Mouse (Mus musculus) stomach, embryonic 16.5 days (tissue): ENCODE data around the gene Gm266. TPM values are rescaled to one million over a fixed set of nuclear protein-coding genes. Genes with fewer than 3 reads are reported as not detected.

Source experiments
- ATAC-seq: fragments of 200-750 bp; cut with Nextera tagmentation; 2 replicates; pipeline ENCODE4 v1.8.0; 2017; ENCODE audit warnings: moderate number of reproducible peaks, moderate TSS enrichment; ENCODE audit not compliant: insufficient read depth, low FRiP score
- H3K27ac ChIP-seq: fragments of 300-500 bp; sonication (generic); 2 replicates; pipeline ENCODE4 v1.5.1; 2014; ENCODE audit warnings: low read length
- H3K27me3 ChIP-seq: fragments of 300-500 bp; sonication (generic); 2 replicates; pipeline ENCODE4 v1.6.1; 2014; ENCODE audit warnings: low read length, control low read depth, mixed read lengths; ENCODE audit not compliant: control insufficient read depth, insufficient read depth
- H3K36me3 ChIP-seq: fragments of 300-500 bp; sonication (generic); 2 replicates; pipeline ENCODE4 v1.6.1; 2014; ENCODE audit warnings: low read length; ENCODE audit not compliant: control insufficient read depth, insufficient read depth
- H3K4me1 ChIP-seq: fragments of 300-500 bp; sonication (generic); 2 replicates; pipeline ENCODE4 v1.6.1; 2014; ENCODE audit warnings: low read length, control low read depth, mixed read lengths; ENCODE audit not compliant: control insufficient read depth, insufficient read depth
- H3K4me2 ChIP-seq: fragments of 300-500 bp; sonication (generic); 2 replicates; pipeline ENCODE4 v1.6.1; 2014; ENCODE audit warnings: low read depth, low read length, mixed read lengths
- H3K4me3 ChIP-seq: fragments of 300-500 bp; sonication (generic); replicated peaks from 2 replicates; pipeline ENCODE4 v1.5.1; 2014; ENCODE audit warnings: mild to moderate bottlenecking, low read length
- H3K9ac ChIP-seq: fragments of 300-500 bp; sonication (generic); 2 replicates; pipeline ENCODE4 v1.6.1; 2014; ENCODE audit warnings: low read length
- H3K9me3 ChIP-seq: fragments of 300-500 bp; sonication (generic); replicated peaks from 2 replicates; pipeline ENCODE4 v1.6.1; 2016; ENCODE audit warnings: low read length, control low read depth; ENCODE audit not compliant: control insufficient read depth
- WGBS: fragments of 180-500 bp; shearing (Covaris S2); extraction: QIAGEN DNeasy Blood & Tissue Kit; methylation state at CpG from one replicate; pipeline ENCODE4 v1.1.7; 2014; 5-methylcytosine and 5-hydroxymethylcytosine counted together
- polyA plus RNA-seq: library from polyadenylated mRNA; unstranded; fragments of >200 nt; fragmentation: Nextera tagmentation; extraction: Ambion mirVana; gene quantifications from 2 replicates; pipeline ENCODE4 v1.2.1, GENCODE M21; 2015

Gene Gm266
- polyA plus RNA-seq, 1 experiment from 2014 or later = 15.2 TPM

GRCm38 (mm10) chr12:111454021-111454420, 31.6 kb downstream of the Gm266 start:
- H3K9ac ChIP-seq = no peak overlapping the region
- 35% methylated on average over 4 of the region's 4 CpGs for WGBS
- H3K4me2 ChIP-seq = no peak overlapping the region
- peaks cover 28% of the 10 kb centered on the region for H3K4me1 ChIP-seq
- H3K4me3 ChIP-seq = no peak overlapping the region
- H3K36me3 ChIP-seq = no peaks in the 10 kb centered on the region
- no peaks in the 10 kb centered on the region for H3K9me3 ChIP-seq
- no peak for ATAC-seq
- H3K27me3 ChIP-seq = peaks cover 4% of the 10 kb centered on the region
- no peak overlapping the region for H3K27ac ChIP-seq

DNA sequence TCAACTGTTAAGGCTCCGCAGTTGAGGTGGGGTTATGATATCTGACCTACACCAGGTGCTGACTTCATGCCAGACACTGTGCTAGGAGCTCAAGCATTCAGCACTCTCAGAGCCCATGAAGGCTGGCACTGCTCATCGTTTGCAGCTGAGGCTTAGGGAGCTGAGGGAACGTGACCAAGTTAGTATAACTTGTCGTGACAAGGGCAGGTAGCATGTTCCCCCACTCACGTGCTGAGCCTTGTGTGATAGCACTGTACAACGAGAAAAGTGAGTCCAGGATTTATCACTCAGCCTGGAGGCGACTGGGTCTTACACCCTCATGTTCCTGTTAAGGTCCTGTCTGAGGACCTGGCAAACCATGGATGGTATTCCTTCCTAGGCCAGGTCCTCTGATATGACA, 34.1 kb downstream of the Gm266 start:
- Histone ChIP-seq H3K36me3 (no peaks in the 10 kb centered on the region), H3K4me3 (no peak overlapping the region), H3K9ac (no peak overlapping the region), H3K27ac (no peak overlapping the region), H3K4me2 (no peak overlapping the region), H3K27me3 (peaks cover 28% of the 10 kb centered on the region), H3K9me3 (no peaks in the 10 kb centered on the region), H3K4me1 (peaks cover 33% of the 10 kb centered on the region)
- no peak for ATAC-seq
- 82% methylated on average over 7 of the region's 7 CpGs for WGBS

GRCm38 (mm10) chr12:111450359-111450758, 35.3 kb downstream of the Gm266 start:
- ATAC-seq = no peak
- peaks cover 40% of the 10 kb centered on the region for H3K27me3 ChIP-seq
- no peaks in the 10 kb centered on the region for H3K9me3 ChIP-seq
- no peak overlapping the region for H3K4me3 ChIP-seq
- peaks cover 34% of the 10 kb centered on the region for H3K4me1 ChIP-seq
- H3K9ac ChIP-seq = no peak overlapping the region
- no peak overlapping the region for H3K27ac ChIP-seq
- no peak overlapping the region for H3K4me2 ChIP-seq
- 33% methylated on average over 6 of the region's 6 CpGs for WGBS
- no peaks in the 10 kb centered on the region for H3K36me3 ChIP-seq

GRCm38 (mm10) chr12:111448931-111449705, 36.5 kb downstream of the Gm266 start:
- H3K4me2 ChIP-seq = no peak overlapping the region
- no peak for ATAC-seq
- WGBS = 22% methylated on average over 14 of the region's 14 CpGs
- H3K4me3 ChIP-seq = no peak overlapping the region
- H3K27ac ChIP-seq = no peak overlapping the region; the same call in 1 of the 2 replicates
- peaks cover 53% of the 10 kb centered on the region for H3K27me3 ChIP-seq
- H3K9ac ChIP-seq = no peak overlapping the region
- peaks cover 22% of the 10 kb centered on the region for H3K4me1 ChIP-seq
- H3K9me3 ChIP-seq = no peaks in the 10 kb centered on the region
- H3K36me3 ChIP-seq = no peaks in the 10 kb centered on the region

DNA sequence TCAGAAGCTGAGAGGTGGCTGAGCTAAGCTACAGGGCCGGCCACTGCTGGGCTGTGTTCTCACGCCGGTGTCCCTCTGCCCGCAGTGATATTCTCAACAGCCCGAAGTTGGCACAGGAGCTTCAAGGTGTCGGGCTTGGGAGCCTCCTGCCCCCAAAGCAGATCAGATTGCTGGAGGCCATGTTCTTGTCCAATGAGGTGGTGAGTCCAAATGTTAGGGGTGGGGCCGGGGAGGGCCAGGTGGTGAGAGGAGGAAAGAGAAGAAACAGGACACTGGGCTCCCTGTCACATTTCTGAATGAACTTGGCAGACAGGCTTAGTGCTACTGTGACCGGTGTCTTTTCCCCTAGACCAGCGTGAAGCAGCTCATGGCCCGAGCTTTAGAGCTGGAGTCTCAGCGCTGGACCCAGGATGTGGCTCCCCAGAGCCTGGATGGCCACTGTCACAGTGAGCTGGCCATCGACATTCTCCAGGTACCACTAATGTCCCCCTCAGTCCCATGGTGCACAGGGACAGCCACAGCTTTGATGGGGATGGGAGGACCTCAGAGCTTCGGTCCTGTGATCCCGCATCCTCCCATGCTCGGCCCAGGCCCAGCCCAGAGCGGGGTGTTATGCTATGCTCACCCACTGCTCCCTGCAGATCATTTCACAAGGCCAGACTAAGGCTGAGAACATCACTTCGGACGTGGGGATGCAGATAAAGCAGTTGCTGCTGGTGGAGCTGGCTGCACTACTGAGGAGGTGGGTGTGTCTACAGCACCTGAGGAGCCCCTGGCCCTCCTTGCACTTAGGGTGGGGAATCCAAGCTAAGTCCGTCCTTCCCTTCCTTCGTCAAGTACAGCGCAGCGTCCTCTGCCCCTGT, 37.5 kb downstream of the Gm266 start:
- Histone ChIP-seq H3K36me3 (no peaks in the 10 kb centered on the region), H3K9ac (no peak overlapping the region), H3K4me2 (no peak overlapping the region), H3K27ac (no peak overlapping the region), H3K9me3 (no peaks in the 10 kb centered on the region), H3K4me3 (no peak overlapping the region), H3K27me3 (peaks cover 63% of the 10 kb centered on the region), H3K4me1 (peaks cover 21% of the 10 kb centered on the region)
- ATAC-seq = no peak
- 38% methylated on average over 22 of the region's 22 CpGs for WGBS

DNA sequence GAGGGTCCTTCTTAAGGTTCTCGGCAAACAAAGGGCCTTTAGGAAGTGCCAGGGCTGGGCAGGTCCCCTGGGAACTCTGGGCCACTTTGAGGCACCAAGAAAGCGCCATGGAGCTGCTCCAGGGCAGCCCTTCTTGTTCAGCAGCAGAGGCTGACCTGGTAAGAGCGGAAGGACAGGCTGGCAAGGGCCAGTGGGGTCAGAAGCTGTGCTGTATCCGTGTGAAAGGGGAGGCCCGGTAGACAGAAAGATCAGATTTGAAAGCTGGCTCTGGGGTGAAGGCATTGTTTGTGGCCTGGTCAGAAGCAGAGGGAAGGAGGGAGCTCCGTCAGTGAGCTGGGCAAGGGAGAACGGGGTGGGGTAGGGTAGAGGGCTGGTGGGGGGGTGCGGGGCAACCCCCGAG, 38.3 kb downstream of the Gm266 start:
- no peak overlapping the region for H3K9ac ChIP-seq
- no peak overlapping the region for H3K4me3 ChIP-seq
- peaks cover 28% of the 10 kb centered on the region for H3K4me1 ChIP-seq
- no peak overlapping the region for H3K27ac ChIP-seq
- H3K9me3 ChIP-seq = no peaks in the 10 kb centered on the region
- no peaks in the 10 kb centered on the region for H3K36me3 ChIP-seq
- no peak overlapping the region for H3K4me2 ChIP-seq
- peaks cover 69% of the 10 kb centered on the region for H3K27me3 ChIP-seq
- 43% methylated on average over 9 of the region's 9 CpGs for WGBS
- no peak for ATAC-seq

DNA sequence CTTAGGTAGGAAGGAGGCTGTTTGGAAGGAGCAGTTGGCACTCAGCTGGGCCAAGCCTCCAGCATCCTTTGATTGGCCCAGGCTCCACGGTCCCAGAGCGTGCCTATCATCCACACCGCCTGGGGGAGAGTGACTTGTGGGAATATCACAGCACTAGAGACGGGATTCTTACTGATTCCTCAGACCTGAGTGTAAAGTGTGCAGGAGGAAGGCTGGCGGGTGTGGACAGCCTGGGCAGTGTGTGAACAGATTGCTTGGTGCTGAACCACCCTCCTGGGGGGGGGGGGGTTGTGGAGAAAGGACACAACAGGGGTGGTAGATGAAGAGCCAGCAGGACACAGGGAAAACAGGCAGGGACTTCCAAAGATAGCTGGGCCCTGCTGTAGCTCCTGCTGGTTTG, 38.9 kb downstream of the Gm266 start:
- H3K4me2 ChIP-seq = no peak overlapping the region
- 52% methylated on average over 5 of the region's 5 CpGs for WGBS

DNA sequence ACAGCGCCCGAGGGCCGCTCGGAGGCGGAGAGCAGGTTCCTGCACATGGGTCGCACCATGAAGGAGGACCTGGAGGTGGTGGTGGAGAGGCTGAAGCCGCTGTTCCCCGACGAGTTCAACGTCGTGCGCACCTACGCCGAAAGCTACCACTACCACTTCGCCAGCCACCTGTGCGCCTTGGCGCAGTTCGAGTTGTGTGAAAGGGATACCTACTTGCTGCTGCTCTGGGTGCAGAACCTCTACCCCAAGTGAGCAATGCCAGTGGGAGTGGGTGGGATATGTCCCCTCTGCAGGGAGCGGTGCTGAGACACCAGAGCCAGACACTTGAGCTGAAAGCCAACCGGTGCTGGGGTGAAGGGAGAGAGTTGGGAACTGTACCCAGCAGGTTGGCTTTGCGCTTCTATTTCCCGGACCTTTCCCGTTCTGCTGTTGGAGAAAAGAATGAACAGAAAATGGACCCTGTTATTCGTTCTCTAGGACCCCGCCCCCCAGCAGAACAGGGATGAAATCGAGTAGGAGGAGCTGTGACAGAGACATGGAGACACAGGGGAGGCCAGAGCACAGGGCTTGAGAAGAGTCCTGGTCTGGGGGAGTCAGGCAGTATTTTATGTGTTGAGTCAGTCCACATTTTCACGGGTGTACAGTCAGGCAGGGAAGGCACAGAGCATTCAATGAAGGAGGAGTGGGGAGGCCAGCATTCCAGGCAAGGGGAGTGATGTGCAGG, 39.6 kb downstream of the Gm266 start:
- H3K27ac ChIP-seq = no peak overlapping the region
- H3K36me3 ChIP-seq = no peaks in the 10 kb centered on the region
- no peak for ATAC-seq
- H3K9me3 ChIP-seq = no peaks in the 10 kb centered on the region
- peaks cover 77% of the 10 kb centered on the region for H3K27me3 ChIP-seq
- peak overlapping the region; percentile 23 for H3K4me3 ChIP-seq
- peak overlapping the region; percentile 32; the same call in 1 of the 2 replicates for H3K9ac ChIP-seq
- peaks cover 34% of the 10 kb centered on the region for H3K4me1 ChIP-seq
- H3K4me2 ChIP-seq = peak overlapping the region; percentile 45
- 13% methylated on average over 27 of the region's 27 CpGs for WGBS

More for the DNA sequence above, 38.9 kb downstream of the Gm266 start:
- no peak overlapping the region for H3K27ac ChIP-seq
- no peaks in the 10 kb centered on the region for H3K9me3 ChIP-seq
- H3K27me3 ChIP-seq = peaks cover 75% of the 10 kb centered on the region
- H3K4me1 ChIP-seq = peaks cover 33% of the 10 kb centered on the region
- H3K4me3 ChIP-seq = no peak overlapping the region
- no peaks in the 10 kb centered on the region for H3K36me3 ChIP-seq
- H3K9ac ChIP-seq = no peak overlapping the region
- no peak for ATAC-seq
